Mouse (Mus musculus): ENCODE data around the gene 4932438H23Rik. TPM values are rescaled to one million over a fixed set of nuclear protein-coding genes. Genes with fewer than 3 reads are reported as not detected.

The 4932438H23Rik gene
- polyA plus RNA-seq, 1 experiment from 2014 or later = not detected

- Histone ChIP-seq H3K9ac (ENCODE audit: low read length) (peak within 1 kb of the TSS; percentile 83), H3K27me3 (ENCODE audit: control insufficient read depth, insufficient read depth, low read length) (no peaks in the 10 kb centered on the region), H3K4me3 (ENCODE audit: low read depth, low read length) (peak within 1 kb of the TSS; percentile 90), H3K27ac (ENCODE audit: low read depth, low read length) (peak within 1 kb of the TSS; percentile 79), H3K9me3 (ENCODE audit: control insufficient read depth, low read length) (no peaks in the 10 kb centered on the region), H3K4me1 (ENCODE audit: control insufficient read depth, insufficient read depth, low read length) (peaks cover 7% of the 10 kb centered on the region), H3K36me3 (ENCODE audit: control insufficient read depth, insufficient read depth, low read length) (no peaks in the 10 kb centered on the region), H3K4me2 (peak within 1 kb of the TSS; percentile 78)
- WGBS = under 1% methylated on average over 64 of the region's 66 CpGs
- DNase-seq (ENCODE audit: low spot score, missing footprints) = peak; percentile 98
- peak; percentile 95 for ATAC-seq (ENCODE audit: low FRiP score)
Measured at GRCm38 (mm10) chr16:91011021-91011683, 83.8 kb downstream of the 4932438H23Rik start, which contains the start of gene Synj1. Gene Synj1, minus strand, starts transcription at chr16:91011308.

GRCm38 (mm10) chr16:91010581-91011020 lies 84.3 kb downstream of the 4932438H23Rik start:
- peak overlapping the region; percentile 78 for H3K4me2 ChIP-seq
- DNase-seq (ENCODE audit: low spot score, missing footprints) (no peak), ATAC-seq (ENCODE audit: low FRiP score) (no peak; the same call in 1 of the 2 replicates)
- under 1% methylated on average over 40 of the region's 42 CpGs for WGBS
- peaks cover 7% of the 10 kb centered on the region for H3K4me1 ChIP-seq (ENCODE audit: control insufficient read depth, insufficient read depth, low read length)
- no peaks in the 10 kb centered on the region for H3K9me3 ChIP-seq (ENCODE audit: control insufficient read depth, low read length)
- peak overlapping the region; percentile 90 for H3K4me3 ChIP-seq (ENCODE audit: low read depth, low read length)
- H3K9ac ChIP-seq (ENCODE audit: low read length) = peak overlapping the region; percentile 83
- H3K27ac ChIP-seq (ENCODE audit: low read depth, low read length) = peak overlapping the region; percentile 68
- no peaks in the 10 kb centered on the region for H3K36me3 ChIP-seq (ENCODE audit: control insufficient read depth, insufficient read depth, low read length)
- no peaks in the 10 kb centered on the region for H3K27me3 ChIP-seq (ENCODE audit: control insufficient read depth, insufficient read depth, low read length)

- Histone ChIP-seq H3K9ac (ENCODE audit: low read length) (peak overlapping the region; percentile 83), H3K36me3 (ENCODE audit: control insufficient read depth, insufficient read depth, low read length) (no peaks in the 10 kb centered on the region), H3K9me3 (ENCODE audit: control insufficient read depth, low read length) (no peaks in the 10 kb centered on the region), H3K27me3 (ENCODE audit: control insufficient read depth, insufficient read depth, low read length) (no peaks in the 10 kb centered on the region), H3K4me3 (ENCODE audit: low read depth, low read length) (peak overlapping the region; percentile 90), H3K4me2 (peak overlapping the region; percentile 78), H3K27ac (ENCODE audit: low read depth, low read length) (no peak overlapping the region), H3K4me1 (ENCODE audit: control insufficient read depth, insufficient read depth, low read length) (peaks cover 7% of the 10 kb centered on the region)
- ATAC-seq (ENCODE audit: low FRiP score) = no peak
- peak; percentile 93 for DNase-seq (ENCODE audit: low spot score, missing footprints)
- WGBS = 1% methylated on average over 19 of the region's 19 CpGs
Measured at GRCm38 (mm10) chr16:91009942-91010529, 84.9 kb downstream of the 4932438H23Rik start.

- Histone ChIP-seq H3K9ac (ENCODE audit: low read length) (no peak overlapping the region), H3K4me1 (ENCODE audit: control insufficient read depth, insufficient read depth, low read length) (peaks cover 3% of the 10 kb centered on the region), H3K27me3 (ENCODE audit: control insufficient read depth, insufficient read depth, low read length) (no peaks in the 10 kb centered on the region), H3K27ac (ENCODE audit: low read depth, low read length) (no peak overlapping the region), H3K36me3 (ENCODE audit: control insufficient read depth, insufficient read depth, low read length) (no peaks in the 10 kb centered on the region), H3K9me3 (ENCODE audit: control insufficient read depth, low read length) (no peaks in the 10 kb centered on the region), H3K4me2 (no peak overlapping the region), H3K4me3 (ENCODE audit: low read depth, low read length) (no peak overlapping the region)
- WGBS = 86% methylated on average over 4 of the region's 4 CpGs
- DNase-seq (ENCODE audit: low spot score, missing footprints) (peak; percentile 28), ATAC-seq (ENCODE audit: low FRiP score) (no peak)
Measured at GRCm38 (mm10) chr16:91004915-91005538, 89.9 kb downstream of the 4932438H23Rik start.

Other genes with a start within 250 kb of the 4932438H23Rik start
- 50.5 and 52.7 TPM in 2 replicates for gene Cfap298, start 160.0 kb downstream of the 4932438H23Rik start, polyA plus RNA-seq (2014; fragmentation: Nextera tagmentation; extraction: Ambion mirVana)
- gene Synj1, start 83.8 kb downstream of the 4932438H23Rik start, polyA plus RNA-seq (2014; fragmentation: Nextera tagmentation; extraction: Ambion mirVana) = 23.3 and 27.0 TPM in 2 replicates
- 86.4 and 97.2 TPM in 2 replicates for gene Paxbp1, start 50.6 kb downstream of the 4932438H23Rik start, polyA plus RNA-seq (2014; fragmentation: Nextera tagmentation; extraction: Ambion mirVana)
- gene Olig2, start 130.3 kb upstream of the 4932438H23Rik start, polyA plus RNA-seq (2014; fragmentation: Nextera tagmentation; extraction: Ambion mirVana) = 6.8 and 7.5 TPM in 2 replicates
- 2.8 and 3.2 TPM in 2 replicates for gene Olig1, start 174.7 kb upstream of the 4932438H23Rik start, polyA plus RNA-seq (2014; fragmentation: Nextera tagmentation; extraction: Ambion mirVana)